Mouse (Mus musculus): ENCODE measurements at regions not wholly inside any gene's neighbourhood (a gene's known extent, or its start where the extent isn't known, plus 50 kb on each side); places are given as distances from the start of the nearest gene placed in this dataset.

DNA sequence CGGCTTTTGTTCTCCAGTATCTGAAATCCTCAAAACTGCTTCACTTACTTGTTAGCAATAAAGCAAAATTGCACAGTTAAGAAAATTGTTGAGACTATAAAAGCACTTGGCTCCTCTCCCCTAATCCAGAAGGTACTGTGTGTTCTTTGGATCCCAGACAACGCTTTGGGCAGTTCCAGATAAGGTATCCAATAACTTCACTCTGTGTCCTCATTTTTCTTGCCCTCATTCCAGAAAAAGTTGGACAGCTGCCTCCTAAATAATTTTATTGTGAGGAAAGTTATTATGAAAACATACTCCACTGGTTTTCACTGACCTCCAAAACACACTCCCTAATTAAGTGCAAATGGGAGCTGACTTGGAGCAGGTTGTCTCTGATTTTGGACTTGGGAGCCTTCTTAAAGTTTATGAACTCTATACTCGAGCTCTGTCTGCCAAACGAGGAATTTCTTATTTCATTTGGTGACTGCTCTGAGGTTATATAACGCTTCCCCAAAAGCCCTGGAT is 285.2 kb downstream of the Hlx start:
- no peak for TF ChIP-seq CTCF (IDR thresholded peaks at IDR 0.05; ENCODE audit: extremely low read depth, insufficient read depth, low read length)
- TF ChIP-seq POLR2A (IDR thresholded peaks at IDR 0.05; ENCODE audit: extremely low read depth, insufficient read depth, low read length) = no peak

All from cortical plate, adult 2 months (tissue).